ENCODE assay signal across 8 mouse cellular contexts in the genomic region with DNA sequence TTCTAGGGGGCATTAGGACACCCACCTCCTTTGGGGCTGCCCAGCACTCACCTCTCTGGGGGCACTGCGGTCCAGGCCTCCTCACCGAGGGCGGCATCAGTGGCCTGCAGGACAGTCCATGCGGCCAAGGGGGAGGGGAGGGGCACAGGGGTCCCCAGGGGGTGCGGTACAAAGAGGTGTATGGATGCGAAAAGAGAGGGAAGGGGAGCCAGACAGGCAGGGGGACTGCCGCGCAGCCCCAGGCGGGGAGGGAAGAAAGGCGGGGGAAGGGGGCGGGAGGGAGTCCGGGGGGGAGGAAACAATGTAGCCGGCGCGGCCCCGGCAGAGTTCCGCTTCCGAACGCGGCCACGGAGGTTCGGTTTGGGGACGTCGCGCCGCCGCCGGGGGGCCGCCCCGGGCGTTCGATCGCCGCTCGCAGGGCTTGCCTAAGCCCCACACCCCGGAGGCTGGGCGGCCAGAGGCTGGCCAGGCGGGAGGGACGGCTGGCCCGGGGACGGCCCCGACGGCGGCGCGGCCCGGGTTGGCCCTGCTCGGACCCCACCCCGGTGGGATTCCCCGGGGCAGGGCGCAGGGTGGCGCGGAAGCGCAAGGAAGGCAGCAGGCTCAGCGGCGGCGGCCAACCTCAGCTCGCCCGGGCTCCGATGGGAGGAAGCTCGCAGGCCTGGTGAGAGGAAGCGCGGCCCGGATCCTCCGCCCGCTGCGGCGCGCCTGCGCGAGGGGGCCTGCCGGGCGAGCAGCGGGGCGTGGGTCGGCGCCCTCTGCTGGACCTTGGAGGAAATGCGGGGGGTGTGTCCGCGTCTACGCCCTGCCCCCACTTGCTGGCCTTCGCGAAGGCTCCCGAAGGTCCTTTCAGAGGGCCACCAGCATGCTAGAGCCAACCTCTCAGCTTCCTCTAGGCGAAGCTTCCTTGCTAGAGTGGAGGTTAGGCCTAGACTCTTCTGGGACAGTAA. TPM values are rescaled to one million over a fixed set of nuclear protein-coding genes. Genes with fewer than 3 reads are reported as not detected.
DNase-seq lines count a peak whose midpoint lies in the region; ATAC-seq and TF ChIP-seq lines count a peak whose summit lies in the region.

No protein-coding gene starts in this region.

- 0% methylated on average over 63 of the region's 85 CpGs for WGBS in lung, embryonic 15.5 days
- WGBS in olfactory bulb, adult 2 months: under 1% methylated on average over 81 of the region's 85 CpGs

- H3K27me3 ChIP-seq in lung, embryonic 15.5 days: no peaks in the 10 kb centered on the region

- H3K4me3 ChIP-seq in lung, embryonic 15.5 days: peak overlapping the region; percentile 93
- peak overlapping the region; percentile 90 for H3K4me3 ChIP-seq in olfactory bulb, adult 2 months (ENCODE audit: insufficient read depth, low read depth, low read length)

- H3K9me3 ChIP-seq in lung, embryonic 15.5 days: no peaks in the 10 kb centered on the region

- TF ChIP-seq CTCF in olfactory bulb, adult 2 months (IDR thresholded peaks at IDR 0.05; ENCODE audit: insufficient read depth, low read depth, low read length): peak; percentile 97

- no peaks in the 10 kb centered on the region for H3K36me3 ChIP-seq in lung, embryonic 15.5 days

- peak; percentile 59; the same call in 1 of the 2 replicates for TF ChIP-seq POLR2A in olfactory bulb, adult 2 months (IDR thresholded peaks at IDR 0.05; ENCODE audit: insufficient read depth, low read depth, low read length)

- H3K9ac ChIP-seq in lung, embryonic 15.5 days: peak overlapping the region; percentile 99

- H3K27ac ChIP-seq in lung, embryonic 15.5 days: peak overlapping the region; percentile 98
- H3K27ac ChIP-seq in olfactory bulb, adult 2 months (ENCODE audit: insufficient read depth, low read depth, low read length): peak overlapping the region; percentile 96

- peak; percentile 25 to 41; a peak in 2 of 4 replicates for ATAC-seq in hematopoietic stem cell, adult 5-6 weeks (replicated peaks in 1 of 2; ENCODE audit: insufficient read depth in 1 of 2, low FRiP score in 2 of 2, low TSS enrichment in 1 of 2, low read depth in 1 of 2, poor library complexity in 2 of 2, severe bottlenecking in 2 of 2)
- ATAC-seq in lung, embryonic 15.5 days (ENCODE audit: borderline replicate concordance, extremely low read depth, low FRiP score, low TSS enrichment): peak; percentile 91

- H3K4me1 ChIP-seq in lung, embryonic 15.5 days: peaks cover 39% of the 10 kb centered on the region
- H3K4me1 ChIP-seq in olfactory bulb, adult 2 months (ENCODE audit: control insufficient read depth, insufficient read depth, low read length): peaks cover 38% of the 10 kb centered on the region

- peak overlapping the region; percentile 82 for H3K4me2 ChIP-seq in lung, embryonic 15.5 days

- peak; percentile 92 for DNase-seq in MN1 (ENCODE audit: low spot score)
- DNase-seq in cerebellum, adult 8-10 months: peak; percentile 91
- DNase-seq in forelimb bud, embryonic 11.5 days (ENCODE audit: low read depth, low spot score): peak; percentile 90
- DNase-seq in layer of hippocampus, adult 9-10 months (ENCODE audit: low spot score): peak; percentile 76
- DNase-seq in thymus, adult 18-20 months: peak; percentile 88

RNA-seq across cellular contexts. Expression of a gene that starts 8.2 kb away (rescaled TPM):
- total RNA-seq in hematopoietic stem cell, adult 5-6 weeks (2017): 166 and 212 TPM in 2 replicates
- polyA plus RNA-seq in lung, embryonic 15.5 days (2015; fragmentation: Nextera tagmentation; extraction: Ambion mirVana): 22.7 and 25.9 TPM in 2 replicates
- polyA plus RNA-seq in olfactory bulb, adult 2 months (2012; ENCODE audit: insufficient read depth, insufficient read length, low replicate concordance, missing spikeins): not detected in 2 replicates

RNA-seq across cellular contexts. Expression of a gene that starts 24.6 kb away (rescaled TPM):
- total RNA-seq in hematopoietic stem cell, adult 5-6 weeks (2017): not detected in 2 replicates
- not detected in 2 replicates for polyA plus RNA-seq in lung, embryonic 15.5 days (2015; fragmentation: Nextera tagmentation; extraction: Ambion mirVana)
- polyA plus RNA-seq in olfactory bulb, adult 2 months (2012; ENCODE audit: insufficient read depth, insufficient read length, low replicate concordance, missing spikeins): not detected in 2 replicates

RNA-seq across cellular contexts. Expression of a gene that starts 38.3 kb away (rescaled TPM):
- total RNA-seq in hematopoietic stem cell, adult 5-6 weeks (2017): not detected in 2 replicates
- polyA plus RNA-seq in lung, embryonic 15.5 days (2015; fragmentation: Nextera tagmentation; extraction: Ambion mirVana): not detected in 2 replicates
- not detected in 2 replicates for polyA plus RNA-seq in olfactory bulb, adult 2 months (2012; ENCODE audit: insufficient read depth, insufficient read length, low replicate concordance, missing spikeins)

RNA-seq across cellular contexts. Expression of a gene that starts 39.1 kb away (rescaled TPM):
- total RNA-seq in hematopoietic stem cell, adult 5-6 weeks (2017): 0.15 TPM in 1 of 2 replicates, not detected in the other
- not detected in 2 replicates for polyA plus RNA-seq in lung, embryonic 15.5 days (2015; fragmentation: Nextera tagmentation; extraction: Ambion mirVana)
- polyA plus RNA-seq in olfactory bulb, adult 2 months (2012; ENCODE audit: insufficient read depth, insufficient read length, low replicate concordance, missing spikeins): not detected in 2 replicates

RNA-seq across cellular contexts. Expression of a gene that starts 42.5 kb away (rescaled TPM):
- not detected in 2 replicates for total RNA-seq in hematopoietic stem cell, adult 5-6 weeks (2017)
- polyA plus RNA-seq in lung, embryonic 15.5 days (2015; fragmentation: Nextera tagmentation; extraction: Ambion mirVana): 0.11 and 0.14 TPM in 2 replicates
- not detected in 2 replicates for polyA plus RNA-seq in olfactory bulb, adult 2 months (2012; ENCODE audit: insufficient read depth, insufficient read length, low replicate concordance, missing spikeins)

Comparison
In these comparisons a context has a peak if more than half of its experiments do, and no peak if none do; other contexts are left out.
1. Peak in every context shown above with its lines: DNase-seq, ATAC-seq, H3K4me3 ChIP-seq and H3K27ac ChIP-seq.